Mouse (Mus musculus): ENCODE measurements around the gene Lcn4. TPM values are rescaled to one million over a fixed set of nuclear protein-coding genes. Genes with fewer than 3 reads are reported as not detected.

The Lcn4 gene
- polyA plus RNA-seq, 1 experiment from 2014 or later, result not detected

DNA sequence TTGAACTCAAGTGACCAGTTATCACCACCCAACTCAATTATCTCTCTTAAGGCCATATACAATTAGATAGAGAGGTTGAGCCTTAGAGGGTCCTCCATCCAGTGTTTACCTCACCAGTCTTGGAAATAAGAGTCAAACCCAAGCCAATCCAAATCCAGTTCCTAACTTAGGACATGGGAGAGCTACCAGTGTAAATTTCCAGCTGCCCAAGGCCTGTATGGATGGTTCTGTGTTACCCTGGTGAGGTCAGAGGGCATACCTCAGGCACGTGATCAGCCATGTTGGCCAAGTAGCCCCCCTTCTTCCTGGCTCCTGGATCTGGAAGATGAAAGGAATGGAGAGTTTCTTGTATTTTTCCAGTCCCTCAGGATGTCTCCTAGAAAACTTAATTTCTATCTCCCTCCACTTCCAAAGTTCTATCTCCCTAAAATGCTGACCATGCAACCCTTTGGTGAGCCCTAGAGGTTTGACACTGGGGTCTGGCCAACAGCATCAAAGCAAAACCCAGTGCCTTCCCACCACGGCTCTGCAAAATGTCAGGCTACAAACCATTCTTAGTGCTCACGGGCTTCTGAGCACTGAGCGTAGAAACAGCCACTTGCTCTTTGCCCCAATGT, 33.7 kb downstream of the Lcn4 start:
- no peaks in the 10 kb centered on the region for H3K27me3 ChIP-seq (ENCODE audit: control insufficient read depth, insufficient read depth, low read depth, low read length)
- no peak for ATAC-seq
- H3K4me2 ChIP-seq (ENCODE audit: low read length), result no peak overlapping the region
- H3K9me3 ChIP-seq (replicated peaks; ENCODE audit: control insufficient read depth, low read length, poor library complexity, severe bottlenecking), result no peaks in the 10 kb centered on the region
- H3K27ac ChIP-seq (ENCODE audit: low read length), result no peak overlapping the region
- WGBS, result 80% methylated on average over 4 of the region's 4 CpGs
- H3K4me3 ChIP-seq (ENCODE audit: low read depth, low read length), result no peak overlapping the region; the same call in 1 of the 2 replicates
- peaks cover 43% of the 10 kb centered on the region for H3K4me1 ChIP-seq (ENCODE audit: control insufficient read depth, insufficient read depth, low read length)
- 0 out of 2 replicates have a peak overlapping the region, but pooled peaks have one; percentile 20 for H3K9ac ChIP-seq (ENCODE audit: low read depth, low read length)
- peaks cover 22% of the 10 kb centered on the region for H3K36me3 ChIP-seq (ENCODE audit: control insufficient read depth, insufficient read depth, low read length)

DNA sequence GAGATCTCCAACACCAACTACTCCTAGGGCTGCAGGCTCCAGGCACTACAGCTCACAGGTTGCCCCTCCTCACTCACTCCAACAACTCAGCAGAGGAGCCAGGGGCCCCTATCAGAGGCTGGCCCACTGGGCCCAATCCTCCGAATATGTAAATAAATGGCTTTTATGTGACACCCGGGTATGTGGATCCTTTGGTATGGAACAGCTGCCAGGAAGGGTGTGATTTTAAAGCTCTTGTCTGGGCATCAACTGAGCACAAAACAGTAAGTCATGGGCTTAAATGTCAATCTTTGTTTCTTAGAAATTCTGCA, 34.8 kb downstream of the Lcn4 start:
- WGBS, result 44% methylated on average over 2 of the region's 2 CpGs

DNA sequence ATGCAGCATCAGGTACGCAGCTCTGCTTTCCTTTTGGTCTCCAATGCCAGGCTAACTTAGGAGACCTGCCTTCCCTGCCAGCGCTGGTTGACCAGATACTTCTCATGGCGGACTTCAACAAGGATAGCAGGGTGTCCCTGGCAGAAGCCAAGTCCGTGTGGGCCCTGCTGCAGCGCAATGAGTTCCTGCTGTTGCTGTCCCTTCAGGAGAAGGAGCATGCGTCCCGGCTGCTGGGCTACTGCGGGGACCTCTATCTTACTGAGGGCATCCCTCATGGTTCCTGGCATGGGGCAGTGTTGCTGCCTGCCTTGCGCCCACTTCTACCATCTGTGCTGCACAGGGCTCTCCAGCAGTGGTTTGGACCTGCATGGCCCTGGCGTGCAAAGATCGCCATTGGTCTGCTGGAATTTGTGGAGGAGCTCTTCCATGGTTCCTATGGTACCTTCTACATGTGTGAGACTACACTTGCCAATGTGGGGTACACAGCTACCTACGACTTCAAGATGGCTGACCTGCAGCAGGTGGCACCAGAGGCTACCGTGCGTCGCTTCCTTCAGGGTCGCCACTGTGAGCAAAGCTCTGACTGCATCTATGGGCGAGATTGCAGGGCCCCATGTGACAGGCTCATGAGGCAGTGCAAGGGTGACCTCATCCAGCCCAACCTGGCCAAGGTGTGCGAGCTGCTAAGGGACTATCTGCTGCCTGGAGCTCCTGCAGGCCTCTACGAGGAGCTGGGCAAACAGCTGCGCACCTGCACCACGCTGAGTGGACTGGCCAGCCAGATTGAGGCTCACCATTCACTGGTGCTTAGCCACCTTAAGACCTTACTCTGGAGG, 35.4 kb downstream of the Lcn4 start:
- Histone ChIP-seq H3K27me3 (ENCODE audit: control insufficient read depth, insufficient read depth, low read depth, low read length) (no peaks in the 10 kb centered on the region), H3K4me2 (ENCODE audit: low read length) (no peak overlapping the region), H3K4me3 (ENCODE audit: low read depth, low read length) (no peak overlapping the region), H3K36me3 (ENCODE audit: control insufficient read depth, insufficient read depth, low read length) (peaks cover 22% of the 10 kb centered on the region), H3K27ac (ENCODE audit: low read length) (no peak overlapping the region), H3K4me1 (ENCODE audit: control insufficient read depth, insufficient read depth, low read length) (peaks cover 57% of the 10 kb centered on the region), H3K9ac (ENCODE audit: low read depth, low read length) (no peak overlapping the region), H3K9me3 (replicated peaks; ENCODE audit: control insufficient read depth, low read length, poor library complexity, severe bottlenecking) (no peaks in the 10 kb centered on the region)
- no peak for ATAC-seq
- 74% methylated on average over 21 of the region's 21 CpGs for WGBS

More for the DNA sequence above, 34.8 kb downstream of the Lcn4 start:
- peaks cover 22% of the 10 kb centered on the region for H3K36me3 ChIP-seq (ENCODE audit: control insufficient read depth, insufficient read depth, low read length)
- ATAC-seq, result no peak
- H3K4me3 ChIP-seq (ENCODE audit: low read depth, low read length), result no peak overlapping the region
- no peak overlapping the region for H3K4me2 ChIP-seq (ENCODE audit: low read length)
- H3K9me3 ChIP-seq (replicated peaks; ENCODE audit: control insufficient read depth, low read length, poor library complexity, severe bottlenecking), result no peaks in the 10 kb centered on the region
- no peak overlapping the region for H3K27ac ChIP-seq (ENCODE audit: low read length)
- H3K27me3 ChIP-seq (ENCODE audit: control insufficient read depth, insufficient read depth, low read depth, low read length), result no peaks in the 10 kb centered on the region
- H3K4me1 ChIP-seq (ENCODE audit: control insufficient read depth, insufficient read depth, low read length), result peaks cover 52% of the 10 kb centered on the region
- no peak overlapping the region for H3K9ac ChIP-seq (ENCODE audit: low read depth, low read length)

DNA sequence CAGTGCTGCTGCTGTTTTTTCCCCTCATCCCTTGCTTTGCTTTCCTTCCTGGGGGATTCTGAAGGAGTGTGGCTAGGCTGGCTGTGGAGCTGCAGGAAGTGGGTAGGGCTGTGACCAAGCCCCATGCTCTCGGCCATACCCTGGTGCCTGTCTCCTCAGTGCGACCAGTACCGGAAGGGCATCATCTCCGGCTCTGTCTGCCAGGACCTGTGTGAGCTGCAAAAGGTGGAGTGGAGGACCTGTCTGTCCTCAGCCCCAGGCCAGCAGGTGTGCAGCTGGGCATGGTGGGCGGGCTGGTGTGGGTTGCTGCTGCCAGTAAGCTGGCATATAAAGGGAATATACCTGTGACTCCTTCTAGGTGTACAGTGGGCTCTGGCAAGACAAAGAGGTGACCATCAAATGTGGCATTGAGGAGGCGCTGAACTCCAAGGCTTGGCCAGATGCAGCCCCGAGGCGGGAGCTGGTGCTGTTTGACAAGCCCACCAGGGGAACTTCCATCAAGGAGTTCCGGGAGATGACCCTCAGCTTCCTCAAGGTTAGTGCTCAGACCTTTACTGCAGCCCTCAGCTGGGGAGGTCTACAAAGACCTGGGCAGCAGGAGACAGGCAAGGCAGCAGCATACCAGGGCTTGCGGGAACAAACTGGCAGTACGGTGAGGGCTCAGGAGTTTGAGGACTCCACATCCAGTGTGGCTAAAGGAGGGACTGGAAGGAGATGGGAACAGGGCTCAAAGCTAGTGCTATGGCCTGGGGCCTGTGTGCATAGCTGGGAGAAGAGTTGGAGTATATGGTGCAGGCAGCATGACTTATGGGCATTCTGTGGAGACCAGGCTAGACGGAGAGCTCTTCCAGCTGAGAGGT, 36.2 kb downstream of the Lcn4 start:
- Histone ChIP-seq H3K4me2 (ENCODE audit: low read length) (no peak overlapping the region), H3K27me3 (ENCODE audit: control insufficient read depth, insufficient read depth, low read depth, low read length) (no peaks in the 10 kb centered on the region), H3K27ac (ENCODE audit: low read length) (no peak overlapping the region), H3K9ac (ENCODE audit: low read depth, low read length) (peak overlapping the region; percentile 10; the same call in 1 of the 2 replicates), H3K4me1 (ENCODE audit: control insufficient read depth, insufficient read depth, low read length) (peaks cover 62% of the 10 kb centered on the region), H3K36me3 (ENCODE audit: control insufficient read depth, insufficient read depth, low read length) (peaks cover 22% of the 10 kb centered on the region), H3K9me3 (replicated peaks; ENCODE audit: control insufficient read depth, low read length, poor library complexity, severe bottlenecking) (no peaks in the 10 kb centered on the region), H3K4me3 (ENCODE audit: low read depth, low read length) (no peak overlapping the region)
- 71% methylated on average over 12 of the region's 12 CpGs for WGBS
- no peak for ATAC-seq

DNA sequence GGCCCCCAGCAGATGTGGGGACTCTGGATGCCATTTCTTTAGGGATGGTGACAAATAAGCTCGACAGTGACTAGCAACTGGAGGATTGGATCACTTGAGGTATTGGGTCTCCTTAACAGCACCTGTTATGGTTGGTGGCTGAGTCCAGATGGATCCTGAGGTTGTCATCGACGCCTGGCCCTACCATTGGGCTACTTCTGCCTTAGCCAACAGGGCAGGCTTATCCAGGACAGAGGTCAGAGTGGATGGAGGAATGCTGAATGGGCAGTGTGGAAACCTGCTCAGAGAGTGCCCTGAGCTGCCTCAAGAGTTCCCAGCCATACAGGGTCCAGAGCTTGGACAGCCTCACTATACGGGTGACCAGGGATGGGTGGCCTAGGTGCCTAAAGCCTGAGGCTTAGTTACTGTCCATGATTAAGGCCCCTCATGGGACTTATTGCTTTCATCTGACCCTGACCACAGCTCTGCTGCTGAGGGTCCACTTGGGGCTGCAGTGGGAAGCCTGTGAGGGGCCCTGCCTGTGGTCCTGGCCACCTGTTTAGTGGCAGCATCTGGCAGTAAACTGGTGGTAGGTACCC, 37.0 kb downstream of the Lcn4 start:
- Histone ChIP-seq H3K9ac (ENCODE audit: low read depth, low read length) (no peak overlapping the region; the same call in 1 of the 2 replicates), H3K36me3 (ENCODE audit: control insufficient read depth, insufficient read depth, low read length) (peaks cover 22% of the 10 kb centered on the region), H3K4me3 (ENCODE audit: low read depth, low read length) (no peak overlapping the region), H3K4me1 (ENCODE audit: control insufficient read depth, insufficient read depth, low read length) (peaks cover 69% of the 10 kb centered on the region), H3K4me2 (ENCODE audit: low read length) (no peak overlapping the region), H3K9me3 (replicated peaks; ENCODE audit: control insufficient read depth, low read length, poor library complexity, severe bottlenecking) (no peaks in the 10 kb centered on the region), H3K27ac (ENCODE audit: low read length) (no peak overlapping the region), H3K27me3 (ENCODE audit: control insufficient read depth, insufficient read depth, low read depth, low read length) (no peaks in the 10 kb centered on the region)
- WGBS, result 61% methylated on average over 4 of the region's 4 CpGs
- ATAC-seq, result no peak

DNA sequence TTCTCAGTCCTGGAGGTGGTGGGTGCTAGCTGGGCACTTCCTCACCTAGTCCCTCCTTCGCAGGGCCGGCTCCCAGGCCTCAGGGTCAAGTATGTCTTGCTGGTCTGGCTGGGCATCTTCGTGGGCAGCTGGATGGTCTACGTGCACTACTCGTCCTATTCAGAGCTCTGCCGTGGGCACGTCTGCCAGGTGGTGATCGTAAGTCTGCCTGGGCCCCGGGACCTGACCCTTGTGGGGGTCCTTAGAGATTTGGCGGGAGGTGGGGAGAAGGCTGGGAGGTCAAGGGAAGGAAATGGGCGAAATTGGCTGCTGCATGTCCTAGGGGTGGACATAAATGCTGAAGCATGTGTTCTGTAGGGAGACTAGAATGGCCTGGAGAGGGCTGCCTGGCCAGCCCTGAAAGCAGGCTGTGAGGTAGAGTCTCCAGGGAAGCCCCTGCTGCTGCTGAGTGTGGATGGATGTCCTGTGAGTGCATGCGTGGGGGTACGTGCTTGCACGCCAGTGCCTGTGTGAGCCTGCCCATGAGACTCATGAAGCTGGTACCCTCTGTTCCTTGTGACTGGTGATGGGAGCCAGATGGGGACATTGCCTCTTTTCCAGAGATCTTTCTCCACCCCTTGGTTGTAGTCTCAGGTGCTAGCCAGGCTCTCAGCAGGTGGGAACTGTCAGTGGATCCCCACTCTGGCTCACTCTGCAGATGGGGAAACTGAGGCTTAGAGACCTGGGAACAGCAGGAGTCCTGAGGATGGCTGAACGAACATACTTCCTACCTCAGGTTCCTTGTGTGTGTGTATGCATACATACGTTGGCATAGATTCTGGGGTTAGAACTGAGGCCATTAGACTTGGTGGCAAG, 38.3 kb downstream of the Lcn4 start:
- no peak overlapping the region for H3K4me3 ChIP-seq (ENCODE audit: low read depth, low read length)
- H3K9ac ChIP-seq (ENCODE audit: low read depth, low read length), result peak overlapping the region; percentile 51
- no peaks in the 10 kb centered on the region for H3K27me3 ChIP-seq (ENCODE audit: control insufficient read depth, insufficient read depth, low read depth, low read length)
- peaks cover 21% of the 10 kb centered on the region for H3K36me3 ChIP-seq (ENCODE audit: control insufficient read depth, insufficient read depth, low read length)
- no peaks in the 10 kb centered on the region for H3K9me3 ChIP-seq (replicated peaks; ENCODE audit: control insufficient read depth, low read length, poor library complexity, severe bottlenecking)
- H3K4me1 ChIP-seq (ENCODE audit: control insufficient read depth, insufficient read depth, low read length), result peaks cover 58% of the 10 kb centered on the region
- no peak for ATAC-seq
- WGBS, result 86% methylated on average over 16 of the region's 16 CpGs
- peak overlapping the region; percentile 6; the same call in 1 of the 2 replicates for H3K4me2 ChIP-seq (ENCODE audit: low read length)
- no peak overlapping the region; the same call in 1 of the 2 replicates for H3K27ac ChIP-seq (ENCODE audit: low read length)

DNA sequence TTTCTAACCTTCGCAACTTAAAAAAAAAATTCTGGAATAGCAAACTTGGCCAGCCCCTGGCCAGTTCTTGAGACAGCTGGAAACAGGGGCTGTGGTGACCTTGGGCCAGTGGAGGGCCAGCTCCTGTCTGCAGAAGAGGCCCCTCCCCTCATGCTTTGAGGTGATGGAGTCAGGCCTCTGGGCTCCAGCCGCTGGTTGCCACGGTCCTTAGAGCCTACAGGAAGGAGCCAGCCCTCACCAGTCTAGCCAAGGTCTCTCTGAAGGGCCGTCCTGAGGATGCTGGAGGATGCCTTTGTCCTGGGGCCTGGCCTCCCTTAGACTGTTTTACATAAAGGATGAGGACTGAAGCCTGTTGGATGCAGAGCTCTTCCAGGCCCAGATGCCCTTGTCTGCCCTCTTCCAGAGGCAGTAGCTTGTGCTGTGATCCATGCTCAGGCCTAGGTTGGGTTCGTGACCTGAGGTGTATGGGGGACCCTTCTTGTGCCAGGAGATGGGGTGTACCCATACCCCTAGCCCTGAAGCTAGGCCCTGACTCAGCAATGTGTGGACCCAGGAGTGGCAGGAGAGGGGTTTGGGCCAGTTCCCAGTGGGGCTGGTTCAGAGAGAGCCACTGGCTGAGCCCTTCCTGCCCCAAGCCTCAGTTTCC, 42.2 kb downstream of the Lcn4 start:
- H3K27me3 ChIP-seq (ENCODE audit: control insufficient read depth, insufficient read depth, low read depth, low read length), result no peaks in the 10 kb centered on the region
- H3K9me3 ChIP-seq (replicated peaks; ENCODE audit: control insufficient read depth, low read length, poor library complexity, severe bottlenecking), result no peaks in the 10 kb centered on the region
- WGBS, result 14% methylated on average over 5 of the region's 5 CpGs
- H3K4me2 ChIP-seq (ENCODE audit: low read length), result peak overlapping the region; percentile 100
- peak overlapping the region; percentile 90 for H3K4me3 ChIP-seq (ENCODE audit: low read depth, low read length)
- no peaks in the 10 kb centered on the region for H3K36me3 ChIP-seq (ENCODE audit: control insufficient read depth, insufficient read depth, low read length)
- peaks cover 46% of the 10 kb centered on the region for H3K4me1 ChIP-seq (ENCODE audit: control insufficient read depth, insufficient read depth, low read length)
- ATAC-seq, result peak; percentile 58
- peak overlapping the region; percentile 93 for H3K27ac ChIP-seq (ENCODE audit: low read length)
- peak overlapping the region; percentile 99 for H3K9ac ChIP-seq (ENCODE audit: low read depth, low read length)
